Mouse (Mus musculus): ENCODE measurements around the gene Slc7a14.

The Slc7a14 gene

DNA sequence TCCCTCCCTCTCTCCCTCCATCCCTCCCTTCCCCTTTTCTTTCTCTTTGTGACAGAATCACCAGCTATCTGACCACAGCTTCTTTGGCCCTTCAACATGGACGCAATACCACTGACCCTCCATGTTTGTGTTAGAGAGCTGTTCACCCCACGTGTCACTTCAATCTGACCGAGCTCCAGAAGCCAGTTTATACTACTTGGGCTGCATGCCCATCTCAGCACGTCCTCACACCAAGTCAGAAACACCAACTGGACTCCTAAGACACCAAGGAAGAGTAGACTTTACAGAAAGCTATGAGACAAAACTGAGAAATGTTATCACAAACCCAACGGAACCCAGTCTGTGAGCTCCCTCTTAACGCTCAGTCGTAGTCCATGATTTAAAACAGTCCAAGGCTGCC is 43.2 kb downstream of the Slc7a14 start:
- in situ Hi-C loops (cut with MboI; ENCODE audit: low pct_unique_long_range_greater_than_20kb in 1 of 2, low sequenced_read_pairs in 2 of 2, unreplicated experiment in 1 of 2): no loop called here

DNA sequence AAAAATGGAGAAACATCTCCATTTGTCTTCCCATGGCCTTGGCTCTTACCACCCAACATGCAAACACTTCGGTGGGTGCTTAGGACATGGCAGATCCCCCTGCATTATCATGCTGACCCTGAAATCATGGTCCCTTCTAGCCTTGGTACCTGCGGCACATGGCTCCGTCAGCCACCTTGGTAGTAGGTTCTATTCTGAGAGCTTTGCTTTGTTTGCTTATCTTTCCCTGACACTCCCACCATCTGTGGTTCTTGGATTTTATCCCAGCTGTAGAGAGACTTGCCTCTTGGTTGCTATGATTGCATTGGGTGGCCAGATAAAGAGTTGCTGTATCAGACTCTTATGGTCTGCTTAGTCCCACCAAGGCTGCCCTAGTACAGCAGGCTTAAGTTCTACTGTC is 46.6 kb downstream of the Slc7a14 start:
- in situ Hi-C loops (cut with MboI; ENCODE audit: low pct_unique_long_range_greater_than_20kb in 1 of 2, low sequenced_read_pairs in 2 of 2, unreplicated experiment in 1 of 2): no loop called here

DNA sequence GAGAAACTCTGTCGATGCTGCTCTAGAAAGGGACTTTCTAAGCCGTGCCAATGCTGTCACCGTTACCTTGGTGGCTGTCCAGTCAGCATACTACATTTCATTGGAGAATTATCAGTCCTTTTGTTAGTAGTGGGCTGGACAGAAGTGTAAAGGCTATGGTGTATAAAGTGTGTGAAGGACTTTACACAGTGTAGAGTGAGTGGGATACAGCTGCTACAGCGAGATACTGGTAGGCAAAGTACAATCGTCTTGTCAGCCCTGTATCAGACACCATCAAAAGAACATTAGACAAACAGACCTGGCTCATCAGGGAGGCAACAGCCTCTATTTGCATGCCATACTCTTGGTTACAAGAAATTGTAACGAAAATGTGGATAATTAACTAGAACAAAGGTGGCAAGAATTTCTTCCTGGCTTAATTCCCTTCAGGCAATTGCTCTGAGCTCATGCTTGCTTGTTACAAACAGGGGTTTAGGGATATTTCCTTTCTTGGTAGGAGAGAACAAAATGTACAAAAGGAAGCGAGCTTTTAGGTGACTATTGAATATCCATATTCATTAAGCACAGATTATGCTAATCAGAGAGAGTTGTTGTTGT is 48.7 kb downstream of the Slc7a14 start:
- in situ Hi-C loops (cut with MboI; ENCODE audit: low pct_unique_long_range_greater_than_20kb in 1 of 2, low sequenced_read_pairs in 2 of 2, unreplicated experiment in 1 of 2): no loop called here

DNA sequence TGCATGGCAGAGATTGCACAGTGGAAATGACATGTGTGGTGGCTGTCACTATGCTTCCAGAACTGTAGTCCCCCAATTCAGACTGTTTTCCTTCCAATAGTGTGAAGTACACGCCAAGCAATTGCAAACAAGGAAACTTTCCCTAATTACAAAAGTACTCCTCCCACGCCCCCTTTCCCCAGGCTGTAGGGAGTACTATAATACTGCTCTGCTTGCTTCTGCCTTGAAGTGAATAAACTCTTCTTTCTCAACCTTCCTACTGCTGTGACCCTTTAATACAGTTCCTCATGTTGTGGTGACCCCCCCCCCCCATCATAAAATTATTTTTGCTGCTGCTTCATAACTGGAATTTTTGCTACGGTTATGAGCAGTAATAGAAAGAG is 49.2 kb downstream of the Slc7a14 start:
- in situ Hi-C loops (cut with MboI; ENCODE audit: low pct_unique_long_range_greater_than_20kb in 1 of 2, low sequenced_read_pairs in 2 of 2, unreplicated experiment in 1 of 2): no loop called here

DNA sequence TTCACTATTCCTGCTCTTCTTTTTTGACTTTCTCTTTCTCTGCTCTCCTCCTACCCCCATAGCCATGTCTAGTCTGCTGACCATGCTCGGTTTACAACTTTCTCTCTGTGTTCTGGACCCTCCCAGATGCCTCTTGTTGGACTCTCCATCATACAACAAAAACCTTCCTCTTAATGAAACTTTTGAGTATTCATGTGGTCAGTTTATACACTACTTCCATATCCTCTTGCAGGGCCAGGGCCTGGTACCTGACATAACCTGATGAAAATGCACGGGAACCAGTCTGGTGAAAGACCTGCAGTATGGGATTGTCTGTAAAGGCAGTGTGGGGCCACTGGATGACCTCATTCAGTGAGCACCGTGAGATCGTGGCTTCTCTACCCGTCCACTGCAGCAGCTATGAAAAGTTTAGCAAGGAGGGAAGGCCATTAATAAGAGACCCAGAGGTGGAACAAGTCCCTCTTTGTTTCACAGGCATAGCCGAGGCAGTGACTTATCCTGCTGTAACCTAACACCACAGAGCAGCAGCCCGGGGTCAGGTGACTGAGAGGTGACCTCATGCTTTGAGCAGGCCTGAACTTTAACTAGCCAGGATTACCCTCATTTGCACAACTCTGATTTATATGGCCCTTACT is 49.7 kb downstream of the Slc7a14 start:
- in situ Hi-C loops (cut with MboI; ENCODE audit: low pct_unique_long_range_greater_than_20kb in 1 of 2, low sequenced_read_pairs in 2 of 2, unreplicated experiment in 1 of 2): no loop called here

DNA sequence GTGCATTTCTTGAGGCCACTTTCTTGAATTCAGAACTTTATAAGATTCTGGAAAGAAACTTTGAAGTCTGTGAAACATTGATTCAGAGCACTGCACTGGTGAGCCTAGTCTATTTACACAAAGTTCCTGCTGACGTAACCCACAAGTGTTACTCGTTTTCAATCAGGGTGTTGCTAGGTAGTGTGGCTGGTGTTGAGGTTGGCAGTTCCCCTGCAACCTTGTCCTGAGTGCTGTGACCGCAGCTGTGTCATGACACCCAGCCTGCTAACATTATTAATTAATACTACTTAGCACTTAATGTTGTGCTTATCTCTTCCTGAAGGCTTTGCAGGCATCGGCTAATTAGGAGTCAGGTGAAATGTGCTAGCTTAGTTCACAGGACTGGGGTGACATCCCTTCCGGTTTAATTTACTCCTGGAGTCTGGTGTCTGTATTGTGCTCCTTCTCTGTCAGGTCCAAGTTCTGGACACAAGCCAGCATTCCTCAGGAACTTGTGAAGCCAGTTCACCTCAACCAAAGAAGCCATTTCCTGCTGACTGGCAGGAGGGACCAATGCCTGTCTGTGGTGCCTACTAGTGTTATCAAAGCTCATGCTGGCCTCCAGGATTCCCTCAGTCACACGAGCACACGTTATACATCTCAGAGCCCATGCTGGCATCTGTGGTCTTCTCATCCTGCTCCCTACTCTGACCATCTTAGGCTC is 50.5 kb downstream of the Slc7a14 start:
- in situ Hi-C loops (cut with MboI; ENCODE audit: low pct_unique_long_range_greater_than_20kb in 1 of 2, low sequenced_read_pairs in 2 of 2, unreplicated experiment in 1 of 2): no loop called here

DNA sequence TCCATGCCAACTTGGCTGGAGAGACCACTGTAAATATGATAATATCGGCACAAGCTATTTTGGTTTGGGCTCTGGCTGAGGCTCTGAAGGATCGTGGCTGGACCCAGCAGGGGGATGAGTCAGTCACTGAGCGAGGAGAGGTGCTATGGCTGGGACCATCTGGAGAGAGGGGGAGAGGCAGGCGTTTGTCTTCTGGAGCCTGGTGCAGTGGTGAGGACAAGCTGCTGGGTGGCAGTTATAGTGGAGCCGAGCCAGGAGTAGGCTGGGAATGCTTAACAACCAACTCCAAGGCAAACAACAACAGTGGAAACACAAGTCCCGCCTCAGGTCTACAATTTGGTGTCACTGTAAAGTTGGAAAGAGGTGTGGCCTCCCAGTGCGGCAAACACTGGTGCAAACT is 55.8 kb downstream of the Slc7a14 start:
- in situ Hi-C loops (cut with MboI; ENCODE audit: low pct_unique_long_range_greater_than_20kb in 1 of 2, low sequenced_read_pairs in 2 of 2, unreplicated experiment in 1 of 2): no loop called here

DNA sequence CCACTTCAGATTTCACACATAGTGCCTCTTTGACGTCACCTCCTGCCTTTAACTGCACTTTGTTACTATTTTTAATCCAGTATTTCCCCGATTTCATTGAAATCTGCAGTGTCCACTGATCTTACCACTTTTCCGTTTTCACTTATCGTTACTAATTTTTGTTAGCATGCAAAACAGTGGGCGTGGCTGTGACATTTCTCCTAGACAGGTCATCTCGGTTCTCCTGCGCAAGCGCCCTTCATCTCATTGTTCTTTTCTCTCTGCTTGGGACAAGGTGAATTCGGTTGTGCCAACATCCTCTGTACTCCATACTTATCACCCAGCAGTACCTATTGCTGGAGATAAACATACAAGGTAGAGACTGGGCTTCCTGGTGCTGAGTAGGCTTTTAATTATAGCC is 56.3 kb downstream of the Slc7a14 start:
- in situ Hi-C loops (cut with MboI; ENCODE audit: low pct_unique_long_range_greater_than_20kb in 1 of 2, low sequenced_read_pairs in 2 of 2, unreplicated experiment in 1 of 2): no loop called here

DNA sequence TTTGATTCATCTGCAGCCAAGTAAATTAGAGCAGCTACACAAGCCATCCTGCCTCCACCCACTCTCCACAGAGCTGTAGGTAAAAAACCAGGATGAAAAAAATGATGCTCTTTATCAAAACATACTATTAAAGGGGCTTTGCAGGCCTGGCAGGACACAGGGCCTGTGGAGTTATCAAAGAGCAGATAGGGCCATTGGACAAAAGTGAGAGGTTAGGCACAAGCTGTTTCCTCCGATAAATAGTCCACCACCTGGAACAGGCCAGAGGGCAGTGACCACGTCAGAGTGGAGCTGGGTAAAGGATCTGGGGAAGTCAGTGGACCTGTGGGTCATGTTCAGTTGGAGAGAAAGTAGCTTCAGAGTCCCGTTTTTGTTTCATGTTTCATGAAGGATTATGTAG is 57.6 kb downstream of the Slc7a14 start:
- in situ Hi-C loops (cut with MboI; ENCODE audit: low pct_unique_long_range_greater_than_20kb in 1 of 2, low sequenced_read_pairs in 2 of 2, unreplicated experiment in 1 of 2): no loop called here

DNA sequence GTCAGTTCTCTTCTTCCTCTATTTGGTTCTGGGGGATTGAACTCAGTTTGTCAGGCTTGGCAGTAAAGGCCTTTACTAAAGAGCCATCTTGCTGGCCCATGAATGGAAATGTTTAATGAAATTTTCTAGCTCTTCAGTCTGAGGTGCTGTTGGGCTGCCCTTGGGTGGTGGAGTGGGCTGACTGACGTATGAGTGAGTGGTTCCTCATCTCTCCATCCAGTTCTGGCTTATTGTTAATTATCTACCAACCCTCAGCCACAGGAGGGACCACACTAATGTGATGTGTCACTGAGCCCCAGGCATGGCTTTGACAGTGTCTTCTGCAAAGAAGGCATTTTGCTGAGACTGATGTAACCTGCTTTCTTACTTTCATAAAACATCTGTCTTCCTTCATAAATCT is 66.7 kb downstream of the Slc7a14 start:
- in situ Hi-C loops (cut with MboI; ENCODE audit: low pct_unique_long_range_greater_than_20kb in 1 of 2, low sequenced_read_pairs in 2 of 2, unreplicated experiment in 1 of 2): no loop called here

DNA sequence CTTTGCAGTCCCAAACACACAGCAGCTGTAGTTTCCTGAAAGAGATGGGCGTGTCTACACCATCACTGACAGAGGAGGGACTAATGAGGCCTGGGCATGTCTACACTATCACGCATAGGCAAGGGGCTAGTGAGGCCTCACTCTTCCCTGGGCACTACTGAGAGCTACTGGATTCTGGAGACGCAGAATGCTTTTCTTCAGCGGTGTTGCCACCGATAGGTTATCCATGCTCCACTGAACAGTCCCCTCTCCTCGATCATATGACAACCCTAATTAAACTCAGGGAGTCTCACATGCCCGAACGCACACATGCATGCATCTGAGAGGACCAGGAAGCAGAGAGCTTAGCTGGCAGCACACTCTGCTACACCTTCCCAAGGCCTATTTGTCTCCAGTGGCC is 69.3 kb downstream of the Slc7a14 start:
- in situ Hi-C loops (cut with MboI; ENCODE audit: low pct_unique_long_range_greater_than_20kb in 1 of 2, low sequenced_read_pairs in 2 of 2, unreplicated experiment in 1 of 2): no loop called here

DNA sequence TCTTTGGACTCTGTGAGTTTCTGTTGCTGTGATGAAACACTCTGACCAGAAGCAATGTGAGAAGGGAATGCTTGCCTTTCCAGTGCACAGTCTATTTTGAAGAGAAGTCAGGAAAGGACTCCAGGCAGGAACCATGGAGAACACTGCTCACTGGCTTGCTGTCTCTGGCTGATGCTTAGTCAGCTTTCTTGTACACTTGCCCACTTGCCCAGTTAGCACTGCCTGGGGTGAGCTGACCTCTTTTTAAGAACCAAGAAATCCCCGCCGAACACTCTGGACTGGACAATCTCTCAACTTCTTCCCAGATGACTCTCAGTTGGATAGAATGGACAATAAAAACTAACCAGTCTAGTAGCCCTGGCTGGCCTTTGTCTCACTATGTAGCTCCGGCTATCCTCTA is 70.5 kb downstream of the Slc7a14 start:
- in situ Hi-C loops (cut with MboI; ENCODE audit: low pct_unique_long_range_greater_than_20kb in 1 of 2, low sequenced_read_pairs in 2 of 2, unreplicated experiment in 1 of 2): no loop called here

DNA sequence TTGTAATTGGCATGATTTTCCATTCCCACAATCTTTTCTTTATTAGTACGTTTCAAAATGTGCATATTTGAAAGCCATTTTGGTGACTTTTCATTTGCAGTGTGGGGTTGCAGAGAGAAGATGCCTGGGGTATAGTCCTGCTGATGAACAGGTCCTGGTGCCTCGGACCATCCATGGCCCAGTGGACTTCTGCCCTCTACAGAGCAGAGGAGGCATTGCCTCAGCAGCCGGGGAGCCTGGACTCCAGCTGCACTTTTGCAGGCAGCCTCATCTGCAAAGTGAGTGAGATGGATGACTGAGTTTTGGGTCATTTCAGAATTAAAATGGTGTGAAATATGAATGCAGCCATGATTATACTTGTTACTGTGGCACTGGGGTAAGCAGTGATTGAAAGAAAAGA is 72.2 kb downstream of the Slc7a14 start:
- in situ Hi-C loops (cut with MboI; ENCODE audit: low pct_unique_long_range_greater_than_20kb in 1 of 2, low sequenced_read_pairs in 2 of 2, unreplicated experiment in 1 of 2): no loop called here

DNA sequence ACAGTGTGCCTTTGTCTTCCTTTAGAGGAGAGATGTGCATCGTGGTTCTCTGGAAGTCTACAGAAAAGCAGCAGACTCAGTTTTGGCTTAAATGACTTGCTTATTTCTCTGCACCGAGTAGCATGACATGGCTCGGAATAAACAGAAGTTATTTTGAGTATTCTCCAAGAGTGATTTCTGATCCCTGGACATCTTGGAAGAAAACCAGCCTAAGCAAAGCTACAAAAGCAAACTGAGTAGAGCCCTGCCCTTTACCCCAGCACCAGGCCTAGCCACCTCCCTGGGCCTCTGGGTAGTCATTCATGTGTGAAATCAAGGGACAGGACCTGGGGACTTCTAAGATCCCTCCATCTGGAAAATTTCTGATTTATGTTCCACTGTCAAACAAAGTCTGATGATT is 74.0 kb downstream of the Slc7a14 start:
- in situ Hi-C loops (cut with MboI; ENCODE audit: low pct_unique_long_range_greater_than_20kb in 1 of 2, low sequenced_read_pairs in 2 of 2, unreplicated experiment in 1 of 2): no loop called here

DNA sequence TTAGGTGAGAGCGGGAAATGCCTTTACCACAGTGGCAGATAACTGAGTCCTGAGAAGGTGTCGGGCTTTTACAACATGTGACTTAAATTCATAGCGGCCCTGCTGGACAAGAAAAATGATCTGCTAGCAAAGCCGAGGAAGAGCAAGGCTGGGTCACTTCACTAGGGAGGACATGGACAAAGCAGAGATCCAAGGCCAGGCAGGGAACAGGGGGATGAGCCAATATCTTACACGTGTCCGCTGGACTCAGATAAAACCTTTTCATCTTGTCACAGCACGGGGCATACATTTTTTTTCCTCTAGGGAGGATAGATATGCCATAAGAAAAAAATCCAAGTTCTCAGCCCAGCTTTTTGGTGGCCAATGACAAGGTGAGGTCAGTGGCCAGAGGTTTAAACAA is 75.8 kb downstream of the Slc7a14 start:
- in situ Hi-C loops (cut with MboI; ENCODE audit: low pct_unique_long_range_greater_than_20kb in 1 of 2, low sequenced_read_pairs in 2 of 2, unreplicated experiment in 1 of 2): no loop called here

DNA sequence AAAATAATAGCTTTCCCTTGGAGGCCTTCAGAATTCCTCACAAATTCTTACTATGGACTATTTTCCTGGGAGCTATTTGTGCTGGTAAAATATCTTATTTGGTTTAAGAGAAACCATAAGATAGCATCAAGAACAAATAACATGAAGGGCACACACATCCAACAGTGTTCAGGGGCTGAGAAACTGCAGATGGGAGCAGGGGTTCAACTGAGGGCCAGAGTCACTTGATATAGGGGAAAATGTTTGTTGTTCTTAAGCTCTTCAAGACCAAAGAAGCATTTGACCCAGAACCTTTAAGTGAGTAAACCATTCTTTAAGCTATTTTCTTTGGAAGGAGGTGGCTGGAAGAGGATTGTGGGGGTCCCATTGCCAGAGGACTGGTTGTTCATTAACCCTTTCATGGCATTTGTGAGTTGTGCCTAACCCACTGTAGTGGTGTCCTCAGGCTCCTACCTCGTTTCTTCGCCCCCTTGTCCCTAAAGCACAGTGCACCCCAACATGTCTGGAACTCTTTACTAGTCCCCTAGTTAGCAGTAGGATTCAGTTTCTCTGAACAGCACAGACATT is 76.3 kb downstream of the Slc7a14 start:
- in situ Hi-C loops (cut with MboI; ENCODE audit: low pct_unique_long_range_greater_than_20kb in 1 of 2, low sequenced_read_pairs in 2 of 2, unreplicated experiment in 1 of 2): no loop called here

DNA sequence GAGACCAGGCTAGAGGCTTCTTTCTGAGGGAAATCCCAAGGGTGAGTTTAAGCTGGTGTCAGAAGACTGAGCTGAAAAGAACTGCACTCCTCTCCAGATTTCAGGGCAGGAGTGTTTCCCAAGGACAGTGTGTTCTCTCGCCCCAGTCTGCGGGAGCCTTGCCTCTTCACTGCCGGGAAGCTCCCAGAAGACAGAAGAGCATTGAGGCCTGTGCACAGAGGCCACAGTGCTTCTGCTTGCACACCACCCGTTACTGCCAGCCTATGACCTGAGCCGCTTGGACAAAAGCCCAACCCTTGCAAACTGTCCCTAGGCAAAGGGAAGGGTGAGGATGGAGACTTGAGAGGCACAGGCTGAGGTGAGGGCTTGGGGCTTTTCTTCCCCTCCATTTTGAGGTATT is 80.9 kb downstream of the Slc7a14 start:
- in situ Hi-C loops (cut with MboI; ENCODE audit: low pct_unique_long_range_greater_than_20kb in 1 of 2, low sequenced_read_pairs in 2 of 2, unreplicated experiment in 1 of 2): no loop called here

DNA sequence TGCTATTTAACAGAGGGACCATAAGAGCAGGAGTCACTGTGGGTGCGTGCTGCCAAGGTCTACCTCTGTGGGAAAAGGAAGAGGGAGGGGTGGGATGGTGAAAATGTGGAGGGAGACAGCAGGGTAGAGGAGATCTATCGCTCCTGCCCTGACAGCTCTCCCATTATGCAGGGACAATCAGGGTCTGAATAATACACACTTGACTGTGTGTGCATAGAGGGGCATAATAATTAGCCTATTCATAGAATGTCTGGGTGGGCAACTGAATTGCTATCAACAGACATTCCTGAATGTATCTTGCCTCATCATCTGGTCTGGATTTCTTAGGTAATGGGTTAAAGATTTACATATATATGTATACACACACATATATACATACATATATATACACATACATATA is 81.7 kb downstream of the Slc7a14 start:
- in situ Hi-C loops (cut with MboI; ENCODE audit: low pct_unique_long_range_greater_than_20kb in 1 of 2, low sequenced_read_pairs in 2 of 2, unreplicated experiment in 1 of 2): no loop called here

DNA sequence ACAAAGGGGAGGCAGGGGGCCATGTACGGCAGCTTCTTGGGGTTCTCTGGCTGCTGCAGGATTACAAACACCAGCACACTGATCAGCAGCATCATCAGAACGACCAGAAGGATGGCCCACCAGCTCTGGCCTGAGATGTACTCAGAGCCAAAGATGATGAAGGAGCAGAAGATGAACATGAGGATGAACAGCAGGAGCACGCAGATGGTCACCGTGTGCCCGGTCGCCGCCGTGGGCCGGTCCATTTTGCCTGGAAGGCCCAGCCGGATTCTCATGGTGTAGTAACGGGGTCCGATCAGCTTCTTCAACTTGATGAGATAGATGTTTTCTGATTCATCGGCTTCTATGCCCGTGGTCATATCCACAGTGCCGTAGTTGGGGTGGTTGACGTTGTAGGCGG is 86.6 kb downstream of the Slc7a14 start:
- in situ Hi-C loops (cut with MboI; ENCODE audit: low pct_unique_long_range_greater_than_20kb in 1 of 2, low sequenced_read_pairs in 2 of 2, unreplicated experiment in 1 of 2): no loop called here

DNA sequence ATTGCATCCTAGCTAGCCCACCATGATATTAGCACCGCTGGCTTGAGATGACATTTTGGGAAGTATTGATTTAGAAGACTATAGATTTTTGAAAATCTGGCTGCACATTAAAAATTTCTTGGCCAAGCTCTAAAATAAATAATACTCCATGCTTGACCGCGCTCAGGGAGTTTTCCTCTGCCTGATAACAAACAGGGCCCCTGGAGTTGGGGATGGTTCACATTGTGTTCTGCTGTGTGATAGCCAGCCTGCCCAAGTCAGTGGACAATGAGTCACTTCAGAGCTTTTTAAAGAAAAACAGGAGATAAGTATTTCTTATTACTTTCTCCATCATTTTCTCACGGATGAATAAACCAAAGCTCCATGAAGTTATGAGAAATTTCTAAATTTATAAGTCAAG is 90.1 kb downstream of the Slc7a14 start:
- in situ Hi-C loops (cut with MboI; ENCODE audit: low pct_unique_long_range_greater_than_20kb in 1 of 2, low sequenced_read_pairs in 2 of 2, unreplicated experiment in 1 of 2): no loop called here

Data from mouse embryonic stem cell (cell line).